Mouse (Mus musculus) activated CD4-positive, CD25-positive, alpha-beta regulatory T cell (primary cell): Measurements from ENCODE around the gene Gm49383. TPM values are rescaled to one million over a fixed set of nuclear protein-coding genes. Genes with fewer than 3 reads are reported as not detected.

Source experiments
- polyA plus RNA-seq, 2 experiments: library from polyadenylated mRNA; unstranded; fragments of 100-300 nt; shearing (Covaris generic); gene quantifications; one replicate each; pipeline ENCODE4 v1.2.1; 2017

Gene Gm49383
- 10 to 100 TPM; 11.7 to 14.9 TPM for polyA plus RNA-seq

DNA sequence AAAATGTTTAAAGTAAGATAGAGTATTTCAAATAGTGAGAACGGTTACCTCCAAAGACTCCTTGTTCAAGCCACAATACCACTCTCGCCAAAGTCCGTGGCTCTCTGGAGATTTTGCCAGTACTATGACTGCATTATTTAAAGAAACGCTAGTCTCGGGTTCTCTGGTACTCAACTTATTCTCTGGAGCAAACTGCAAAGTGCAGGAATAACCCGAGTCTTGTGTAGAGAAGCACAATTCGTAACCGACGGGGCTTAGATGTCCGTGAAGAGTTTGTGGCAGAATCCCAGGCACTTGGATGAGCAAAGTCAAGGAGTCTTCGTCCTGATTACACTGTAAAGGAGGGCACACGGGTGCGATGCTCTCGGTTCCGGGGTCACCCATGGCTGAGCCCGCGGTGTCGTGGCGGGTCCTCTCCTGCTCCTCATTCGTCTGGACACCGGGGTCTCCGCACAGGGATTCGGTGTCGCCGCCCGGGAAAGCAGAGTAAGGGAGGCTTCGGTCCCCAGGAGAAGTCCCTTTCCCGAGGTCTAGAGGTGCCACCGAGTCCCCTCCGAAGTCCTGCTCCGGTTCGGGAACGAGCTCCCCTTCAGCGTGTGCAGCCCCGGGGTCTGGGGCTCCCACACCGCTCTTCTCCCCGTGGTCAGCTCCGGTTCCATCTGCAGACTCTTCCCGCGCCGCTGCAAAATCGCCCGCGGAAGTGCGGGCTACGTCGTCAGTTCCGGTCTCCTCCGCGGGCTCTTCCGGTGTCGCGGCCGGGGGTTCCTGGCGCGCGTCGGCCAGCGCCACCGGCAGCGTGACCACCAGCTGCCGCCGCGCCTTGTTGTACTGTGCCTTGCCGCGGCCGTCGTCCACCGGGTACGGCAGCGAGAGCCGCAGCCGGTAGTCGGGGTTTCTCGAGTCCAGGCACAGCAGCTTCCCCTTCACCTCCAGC is at the start of gene Gm49383:
TSS of gene Gm49383 (minus strand) at position 661 of the 934 bp plus-strand sequence.

DNA sequence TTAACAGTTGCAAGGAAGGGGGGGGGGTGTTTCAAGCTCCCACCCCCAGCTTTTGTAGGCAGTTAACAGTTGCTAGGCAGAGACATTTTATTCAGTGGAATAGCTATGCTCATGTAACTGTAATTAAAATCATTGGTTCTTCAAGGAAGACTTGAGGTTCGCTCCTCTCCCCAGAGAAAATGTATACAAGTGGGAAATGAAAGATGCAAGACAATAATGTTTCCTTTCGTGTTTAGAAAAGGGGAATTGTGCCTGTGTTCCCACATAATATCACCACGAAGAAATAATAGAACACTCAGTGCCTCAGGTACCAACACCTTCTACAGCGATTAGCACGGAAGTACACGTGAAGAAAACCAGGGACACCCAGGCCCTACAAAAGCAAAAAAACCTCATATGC is 44.0 kb upstream of the Gm49383 start, which contains the start of gene Klhdc1:
TSS of gene Klhdc1 (plus strand) at position 301 of the 400 bp plus-strand sequence.

GRCm38 (mm10) chr12:69227776-69228466 is 31.0 kb upstream of the Gm49383 start, which contains the start of gene Pole2:
TSS of gene Pole2 (minus strand) at chr12:69228195.

GRCm38 (mm10) chr12:69204052-69204833 is 7.3 kb upstream of the Gm49383 start, which contains the start of gene Gm49384:
TSS of gene Gm49384 (minus strand) at chr12:69204267.

GRCm38 (mm10) chr12:69198164-69198535 is 1.2 kb upstream of the Gm49383 start, which contains the start of gene Dnaaf2:
TSS of gene Dnaaf2 (minus strand) at chr12:69198429.

GRCm38 (mm10) chr12:69183583-69184308 is 13.2 kb downstream of the Gm49383 start, which contains the start of the genes Rpl36al and Mgat2:
TSS of gene Rpl36al (minus strand) at chr12:69184083.
TSS of gene Mgat2 (plus strand) at chr12:69184157.

DNA sequence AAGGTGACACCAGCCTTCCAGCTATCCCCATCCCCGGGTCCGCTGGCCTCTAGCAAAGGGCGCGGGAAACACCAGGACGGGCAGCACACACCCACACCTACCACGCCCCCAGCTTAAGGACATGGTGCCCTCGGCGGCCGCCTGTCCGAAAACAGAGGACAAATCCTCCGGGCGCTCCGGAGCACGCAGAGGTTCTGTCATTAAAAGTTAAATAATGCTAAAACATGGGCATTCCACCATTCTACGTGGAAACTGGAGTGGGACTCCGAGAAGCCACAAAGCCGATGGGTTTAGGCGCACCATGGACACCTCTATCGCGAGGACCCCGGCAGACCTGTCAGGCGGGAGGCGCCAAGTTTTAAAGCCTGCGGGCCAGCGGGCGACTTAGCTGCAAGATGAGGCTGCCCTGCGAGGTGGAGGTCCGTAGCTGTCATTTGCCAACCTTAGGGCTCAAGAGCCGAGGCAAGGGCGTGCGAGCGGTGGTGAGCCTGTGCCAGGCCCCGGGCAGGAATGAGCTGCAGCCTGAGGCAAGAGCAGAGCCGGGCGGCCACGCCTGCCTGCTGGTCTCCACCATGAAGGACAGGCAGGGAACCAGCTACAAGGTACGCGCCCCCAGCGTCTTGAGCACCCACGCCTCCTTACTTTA is 28.3 kb downstream of the Gm49383 start, which contains the start of gene Lrr1:
TSS of gene Lrr1 (plus strand) at position 354 of the 646 bp plus-strand sequence.

DNA sequence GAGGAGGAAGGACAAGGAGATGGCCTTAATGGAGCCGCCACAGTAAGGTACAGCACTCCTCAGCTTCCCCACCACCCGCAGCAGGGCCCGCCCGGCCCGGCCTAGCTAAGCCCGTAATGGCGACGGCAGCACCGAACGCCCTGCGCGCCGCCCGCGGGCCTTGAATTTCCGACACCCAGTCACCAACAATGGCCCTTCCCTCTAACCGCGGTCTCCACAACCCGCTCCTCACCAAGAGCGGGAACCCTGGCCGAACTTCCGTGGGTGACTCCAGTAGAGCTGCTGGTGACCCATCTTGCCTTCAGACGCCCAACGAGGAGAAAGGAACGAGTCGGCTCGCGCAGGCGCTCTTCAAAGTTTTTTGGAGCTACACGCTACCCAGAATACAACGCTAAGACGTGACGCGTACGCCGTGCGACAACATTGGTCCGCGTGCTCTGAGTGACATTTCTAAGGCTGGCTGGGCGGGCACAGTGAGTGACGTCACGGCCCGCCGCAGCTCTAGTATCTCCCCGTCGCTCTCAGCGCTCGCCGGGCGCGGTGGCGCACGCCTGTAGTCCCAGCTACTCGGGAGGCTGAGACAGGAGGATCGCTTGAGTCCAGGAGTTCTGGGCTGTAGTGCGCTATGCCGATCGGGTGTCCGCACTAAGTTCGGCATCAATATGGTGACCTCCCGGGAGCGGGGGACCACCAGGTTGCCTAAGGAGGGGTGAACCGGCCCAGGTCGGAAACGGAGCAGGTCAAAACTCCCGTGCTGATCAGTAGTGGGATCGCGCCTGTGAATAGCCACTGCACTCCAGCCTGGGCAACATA is 37.9 kb downstream of the Gm49383 start, which contains the start of gene Rps29:
TSS of gene Rps29 (minus strand) at position 422 of the 813 bp plus-strand sequence.

Other genes with a start within 250 kb of the Gm49383 start
- gene Rps29, start 37.9 kb downstream of the Gm49383 start, polyA plus RNA-seq: 1,000 to 10,000 TPM; 1,337 to 2,600 TPM
- gene Lrr1, start 28.3 kb downstream of the Gm49383 start, polyA plus RNA-seq: 1 to 10 TPM; 1.3 to 1.7 TPM
- gene Rpl36al, start 13.0 kb downstream of the Gm49383 start, polyA plus RNA-seq: 100 to 1,000 TPM; 465 to 547 TPM
- 10 to 100 TPM; 65.6 to 84.3 TPM for gene Mgat2, start 12.9 kb downstream of the Gm49383 start, polyA plus RNA-seq
- gene Dnaaf2, start 1.3 kb upstream of the Gm49383 start, polyA plus RNA-seq: 10 to 100 TPM in 1 of 2 experiments, 1 to 10 TPM in 1; 6.6 to 11.4 TPM
- 10 to 100 TPM; 13.1 to 17.3 TPM for gene Gm49384, start 7.2 kb upstream of the Gm49383 start, polyA plus RNA-seq
- 10 to 100 TPM; 12.0 to 39.2 TPM for gene Pole2, start 31.1 kb upstream of the Gm49383 start, polyA plus RNA-seq
- 10 to 100 TPM; 25.9 to 92.7 TPM for gene Klhdc1, start 44.1 kb upstream of the Gm49383 start, polyA plus RNA-seq
- gene Klhdc2, start 99.6 kb upstream of the Gm49383 start, polyA plus RNA-seq: 100 to 1,000 TPM in 1 of 2 experiments, 10 to 100 TPM in 1; 58.4 to 196 TPM
- 100 to 1,000 TPM in 1 of 2 experiments, 10 to 100 TPM in 1; 97.8 to 124 TPM for gene Nemf, start 160.1 kb upstream of the Gm49383 start, polyA plus RNA-seq
- 100 to 1,000 TPM; 257 to 364 TPM for gene Arf6, start 175.0 kb upstream of the Gm49383 start, polyA plus RNA-seq
- gene Gm9887, start 175.4 kb upstream of the Gm49383 start, polyA plus RNA-seq: 1 to 10 TPM; 3.4 to 4.1 TPM